Mouse (Mus musculus): Measurements from ENCODE around the gene Olfr1111.

Gene Olfr1111

DNA sequence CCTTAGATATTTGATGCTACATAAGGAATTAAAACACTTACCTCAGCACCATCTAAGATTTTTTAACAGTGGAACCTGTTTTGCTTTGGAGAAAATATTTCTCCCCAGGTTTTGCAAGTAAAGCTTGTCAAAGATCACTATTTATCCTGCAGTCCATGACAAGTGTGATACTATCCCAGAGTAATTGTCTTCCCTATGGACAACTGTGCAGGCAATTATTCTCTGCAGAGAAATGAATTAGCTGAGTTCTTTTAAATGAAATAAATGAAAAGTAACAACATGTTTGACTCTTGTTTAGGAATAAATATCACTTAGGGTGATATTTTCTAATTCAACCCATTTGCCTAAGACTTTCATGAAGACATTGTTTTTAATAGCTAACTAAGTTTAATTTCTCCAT, at the start of gene Olfr1111:
Olfr1111 (minus strand) TSS at position 101 of the 400 bp plus-strand sequence.
- TF ChIP-seq GATA4 (IDR thresholded peaks at IDR 0.05; ENCODE audit: insufficient replicate concordance, low read length): no peak

DNA sequence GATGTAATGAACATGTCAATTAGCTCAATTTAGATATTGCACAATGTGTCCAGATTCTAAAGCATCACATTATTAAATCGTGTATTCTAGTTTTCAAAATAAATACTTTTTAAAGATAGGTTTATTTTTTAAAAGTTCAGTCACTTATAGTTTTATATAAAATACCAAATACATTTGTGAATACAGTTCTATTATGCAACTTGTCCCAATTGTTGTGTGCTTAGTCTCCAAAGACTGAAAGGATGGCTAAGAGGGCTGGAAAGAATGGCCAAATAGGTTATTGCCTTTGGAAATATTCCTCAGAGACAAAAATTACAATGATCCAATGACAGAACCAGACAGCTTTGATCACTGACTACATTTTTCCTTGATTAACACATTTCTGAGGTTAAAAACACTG, 35.1 kb upstream of the Olfr1111 start, which contains the start of gene Olfr1112:
Olfr1112 (plus strand) TSS at position 301 of the 400 bp plus-strand sequence.
- TF ChIP-seq GATA4 (IDR thresholded peaks at IDR 0.05; ENCODE audit: insufficient replicate concordance, low read length): no peak

DNA sequence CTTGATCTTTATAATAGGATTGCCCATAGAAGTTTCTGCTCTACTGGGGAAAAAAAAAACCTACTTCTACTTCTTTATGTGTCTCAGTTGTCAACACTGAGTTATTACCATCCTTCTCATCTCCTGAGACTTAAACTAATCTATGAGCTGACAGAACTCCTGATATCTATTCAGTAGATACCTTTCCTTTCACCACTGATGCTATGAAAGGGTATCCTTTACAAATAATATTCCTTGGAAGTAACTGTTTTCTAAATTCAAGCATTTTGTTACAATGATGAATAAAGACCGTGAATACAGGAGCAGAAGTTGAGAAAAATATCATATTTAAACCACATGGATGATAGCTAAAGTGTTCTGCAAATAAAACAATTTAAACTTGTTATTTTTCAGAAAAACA, 12.2 kb downstream of the Olfr1111 start, which contains the start of gene Olfr1110:
Olfr1110 (minus strand) TSS at position 101 of the 400 bp plus-strand sequence.
- no peak for TF ChIP-seq GATA4 (IDR thresholded peaks at IDR 0.05; ENCODE audit: insufficient replicate concordance, low read length)

DNA sequence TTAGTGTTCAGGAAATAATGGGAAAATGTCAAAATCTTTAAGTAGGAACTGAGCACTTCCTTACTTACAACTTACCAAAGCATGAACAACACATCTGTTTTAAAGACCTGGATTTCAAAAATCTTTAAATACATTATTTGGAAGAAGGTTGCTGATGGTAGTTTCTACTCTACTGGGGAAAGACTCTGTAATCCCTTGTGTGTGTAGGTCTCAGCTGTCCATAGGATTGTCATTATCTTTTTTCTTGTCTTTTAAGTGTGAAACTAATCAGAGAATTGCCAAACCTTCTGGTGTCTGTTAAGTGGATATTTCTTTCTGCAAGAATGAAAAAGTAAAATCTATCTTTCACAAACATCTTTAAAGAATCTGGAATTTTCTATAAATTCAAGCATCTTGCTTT, 38.0 kb downstream of the Olfr1111 start, which contains the start of gene Olfr259:
Olfr259 (minus strand) TSS at position 101 of the 400 bp plus-strand sequence.
- TF ChIP-seq GATA4 (IDR thresholded peaks at IDR 0.05; ENCODE audit: insufficient replicate concordance, low read length): no peak

Data from liver, adult (tissue).